Mouse (Mus musculus) brain, adult 2 months (tissue): ENCODE data around the gene Cd6.

Experiments used
- DNase-seq: peaks from one replicate; pipeline ENCODE4 v3.0.0; 2011; ENCODE audit warnings: low read depth, low spot score

The Cd6 gene

GRCm38 (mm10) chr19:10829436-10830175 is at the start of gene Cd6:
Cd6 (minus strand) TSS chr19:10830058.
- no peak for DNase-seq

- peak; percentile 93 for DNase-seq
Measured at GRCm38 (mm10) chr19:10878201-10878837, 48.5 kb upstream of the Cd6 start.

GRCm38 (mm10) chr19:10871328-10871961 is 41.6 kb upstream of the Cd6 start:
- peak; percentile 33 for DNase-seq

- DNase-seq: no peak
Measured at GRCm38 (mm10) chr19:10870676-10871075, 40.8 kb upstream of the Cd6 start.

GRCm38 (mm10) chr19:10869886-10870527 is 40.1 kb upstream of the Cd6 start, which contains the start of gene Tmem132a:
Tmem132a (minus strand) TSS chr19:10869940.
- DNase-seq: peak; percentile 81

- peak; percentile 97 for DNase-seq
Measured at GRCm38 (mm10) chr19:10869241-10869885, 39.5 kb upstream of the Cd6 start.

- DNase-seq: peak; percentile 52
Measured at GRCm38 (mm10) chr19:10868623-10869141, 38.8 kb upstream of the Cd6 start.

- DNase-seq: peak; percentile 73
Measured at GRCm38 (mm10) chr19:10867946-10868622, 38.2 kb upstream of the Cd6 start.

- DNase-seq: peak; percentile 55
Measured at GRCm38 (mm10) chr19:10866351-10866750, 36.5 kb upstream of the Cd6 start.

- peak; percentile 58 for DNase-seq
Measured at GRCm38 (mm10) chr19:10860072-10860497, 30.2 kb upstream of the Cd6 start.

- peak; percentile 46 for DNase-seq
Measured at GRCm38 (mm10) chr19:10856520-10856919, 26.7 kb upstream of the Cd6 start.

GRCm38 (mm10) chr19:10855422-10855821 is 25.6 kb upstream of the Cd6 start:
- DNase-seq: no peak

GRCm38 (mm10) chr19:10847311-10848087 is 17.6 kb upstream of the Cd6 start:
- DNase-seq: no peak

- no peak for DNase-seq
Measured at GRCm38 (mm10) chr19:10846150-10846549, 16.3 kb upstream of the Cd6 start.

GRCm38 (mm10) chr19:10845454-10845853 is 15.6 kb upstream of the Cd6 start:
- no peak for DNase-seq

- DNase-seq: no peak
Measured at GRCm38 (mm10) chr19:10844206-10844605, 14.3 kb upstream of the Cd6 start.

GRCm38 (mm10) chr19:10842914-10843313 is 13.1 kb upstream of the Cd6 start:
- no peak for DNase-seq

GRCm38 (mm10) chr19:10841721-10842626 is 12.1 kb upstream of the Cd6 start:
- peak; percentile 67 for DNase-seq
